Mouse (Mus musculus): ENCODE data around the gene Fmo5.

- TF ChIP-seq CTCF (IDR thresholded peaks at IDR 0.05; ENCODE audit: borderline replicate concordance, insufficient read depth, low read depth, low read length): no peak
- TF ChIP-seq POLR2A (IDR thresholded peaks at IDR 0.05; ENCODE audit: borderline replicate concordance, insufficient read depth, low read length): no peak
Measured at GRCm38 (mm10) chr3:97642001-97642400, 13.4 kb downstream of the Fmo5 start.

All from cerebellum, adult 2 months (tissue).